In genomic region chr13:92130994-92131383, GRCm38 (mm10) we compare ENCODE assay signal across 9 mouse cellular contexts. TPM values are rescaled to one million over a fixed set of nuclear protein-coding genes. Genes with fewer than 3 reads are reported as not detected.
DNase-seq lines count a peak whose midpoint lies in the region; ATAC-seq and TF ChIP-seq lines count a peak whose summit lies in the region.
"Had no signal": no experiment of that assay in that cellular context is flagged by ENCODE, and none has a peak within 500 bp of the region (broad histone marks: within the 10 kb centered on the region; RNA-seq: fewer than 3 reads in every experiment).

No protein-coding gene starts in this region.

- TF ChIP-seq CTCF in heart, adult 2 months (IDR thresholded peaks at IDR 0.05): peak; percentile 7; the same call in 1 of the 2 replicates

- H3K4me2 ChIP-seq in forebrain, embryonic 16.5 days (ENCODE audit: low read length): peak overlapping the region; percentile 79
- peak overlapping the region; percentile 96 for H3K4me2 ChIP-seq in kidney, embryonic 16.5 days (replicated peaks; ENCODE audit: low read depth, low read length)
- peak overlapping the region; percentile 97 for H3K4me2 ChIP-seq in stomach, embryonic 15.5 days

- intact Hi-C loops in heart, adult 2 months (cut with DNase I): loop anchor here (2.0 kb wide), 1 partner anchor 20 kb away; no protein-coding TSS in a partner anchor

- no peak for TF ChIP-seq POLR2A in heart, adult 2 months (IDR thresholded peaks at IDR 0.05; ENCODE audit: insufficient read depth, low read depth, low read length)

- peak overlapping the region; percentile 82 for H3K27ac ChIP-seq in heart, adult 2 months
- H3K27ac ChIP-seq in forebrain, embryonic 16.5 days (ENCODE audit: low read length): no peak overlapping the region
- H3K27ac ChIP-seq in kidney, embryonic 16.5 days (ENCODE audit: low read length): no peak overlapping the region
- no peak overlapping the region for H3K27ac ChIP-seq in midbrain, embryonic 10.5 days (replicated peaks)
- no peak overlapping the region for H3K27ac ChIP-seq in stomach, embryonic 15.5 days

- DNase-seq in heart, adult 2 months: peak; percentile 26 to 50
- DNase-seq in heart, adult 9 months (ENCODE audit: low spot score in 2 of 2): no peak
- peak; percentile 19 for DNase-seq in adrenal gland, postnatal 10 days
- DNase-seq in midbrain, embryonic 10.5 days (ENCODE audit: low spot score): peak; percentile 39
- no peak for DNase-seq in ovary, postnatal 10 days (ENCODE audit: low spot score)

- H3K4me1 ChIP-seq in heart, adult 2 months (ENCODE audit: control insufficient read depth, insufficient read depth, low read length): peaks cover 1% of the 10 kb centered on the region
- H3K4me1 ChIP-seq in forebrain, embryonic 16.5 days (replicated peaks; ENCODE audit: control insufficient read depth, insufficient read depth, low read length): peaks cover 7% of the 10 kb centered on the region
- peaks cover 8% of the 10 kb centered on the region for H3K4me1 ChIP-seq in kidney, embryonic 16.5 days (ENCODE audit: insufficient read depth, low read length)
- H3K4me1 ChIP-seq in midbrain, embryonic 10.5 days: peaks cover 13% of the 10 kb centered on the region
- peaks cover 6% of the 10 kb centered on the region; the same call in 1 of the 2 replicates for H3K4me1 ChIP-seq in stomach, embryonic 15.5 days

- H3K4me3 ChIP-seq in heart, adult 2 months: peak overlapping the region; percentile 74
- H3K4me3 ChIP-seq in forebrain, embryonic 16.5 days (replicated peaks; ENCODE audit: low read length): peak overlapping the region; percentile 59
- peak overlapping the region; percentile 60 for H3K4me3 ChIP-seq in kidney, embryonic 16.5 days (ENCODE audit: low read length)
- H3K4me3 ChIP-seq in midbrain, embryonic 10.5 days: peak overlapping the region; percentile 68
- H3K4me3 ChIP-seq in stomach, embryonic 15.5 days (replicated peaks): peak overlapping the region; percentile 50

- peaks cover 4% of the 10 kb centered on the region; the same call in 1 of the 2 replicates for H3K27me3 ChIP-seq in heart, adult 2 months (ENCODE audit: control insufficient read depth, insufficient read depth, low read length)
- H3K27me3 ChIP-seq in forebrain, embryonic 16.5 days (replicated peaks; ENCODE audit: control insufficient read depth, insufficient read depth, low read length): peaks cover 5% of the 10 kb centered on the region; the same call in 1 of the 2 replicates
- peaks cover 28% of the 10 kb centered on the region for H3K27me3 ChIP-seq in kidney, embryonic 16.5 days (ENCODE audit: insufficient read depth, low read length)
- peaks cover 44% of the 10 kb centered on the region for H3K27me3 ChIP-seq in midbrain, embryonic 10.5 days (ENCODE audit: low read depth, poor library complexity, severe bottlenecking)
- peaks cover 13% of the 10 kb centered on the region for H3K27me3 ChIP-seq in stomach, embryonic 15.5 days (replicated peaks)

- H3K9me3 ChIP-seq in forebrain, embryonic 16.5 days (ENCODE audit: control insufficient read depth, low read length): no peaks in the 10 kb centered on the region
- H3K9me3 ChIP-seq in kidney, embryonic 16.5 days (ENCODE audit: low read length): no peaks in the 10 kb centered on the region
- H3K9me3 ChIP-seq in midbrain, embryonic 10.5 days (replicated peaks): no peaks in the 10 kb centered on the region
- H3K9me3 ChIP-seq in stomach, embryonic 15.5 days: no peaks in the 10 kb centered on the region

- peak overlapping the region; percentile 94 for H3K9ac ChIP-seq in heart, adult 2 months (ENCODE audit: low read depth, low read length)
- H3K9ac ChIP-seq in forebrain, embryonic 16.5 days (replicated peaks; ENCODE audit: low read depth, low read length): peak overlapping the region; percentile 63
- peak overlapping the region; percentile 57; the same call in 1 of the 2 replicates for H3K9ac ChIP-seq in kidney, embryonic 16.5 days (replicated peaks; ENCODE audit: low read length)
- H3K9ac ChIP-seq in stomach, embryonic 15.5 days: no peak overlapping the region

- ATAC-seq in forebrain, embryonic 16.5 days: peak; percentile 51
- peak; percentile 43 for ATAC-seq in kidney, embryonic 16.5 days (ENCODE audit: low FRiP score, low TSS enrichment)
- peak; percentile 28; the same call in 1 of the 2 replicates for ATAC-seq in stomach, embryonic 15.5 days (ENCODE audit: insufficient read depth, low FRiP score, low read depth)

- H3K36me3 ChIP-seq in heart, adult 2 months (ENCODE audit: control insufficient read depth, insufficient read depth, low read length): no peaks in the 10 kb centered on the region
- no peaks in the 10 kb centered on the region for H3K36me3 ChIP-seq in forebrain, embryonic 16.5 days (ENCODE audit: control insufficient read depth, insufficient read depth)
- no peaks in the 10 kb centered on the region for H3K36me3 ChIP-seq in kidney, embryonic 16.5 days (ENCODE audit: insufficient read depth, low read length)
- no peaks in the 10 kb centered on the region for H3K36me3 ChIP-seq in midbrain, embryonic 10.5 days
- H3K36me3 ChIP-seq in stomach, embryonic 15.5 days: no peaks in the 10 kb centered on the region
- H3K36me3 ChIP-seq: G1E had no signal

- 10% methylated on average over 22 of the region's 22 CpGs for WGBS in heart, adult 2 months
- 11% methylated on average over 22 of the region's 22 CpGs for WGBS in forebrain, embryonic 16.5 days
- 10% methylated on average over 22 of the region's 22 CpGs for WGBS in kidney, embryonic 16.5 days
- WGBS in midbrain, embryonic 10.5 days: 13% methylated on average over 22 of the region's 22 CpGs
- 12% methylated on average over 22 of the region's 22 CpGs for WGBS in stomach, embryonic 15.5 days

- peaks cover 2% of the 10 kb centered on the region; the same call in 1 of the 2 replicates for H3K79me2 ChIP-seq in heart, adult 2 months (replicated peaks; ENCODE audit: control insufficient read depth, insufficient read depth, low read length)

- TF ChIP-seq EP300 in heart, adult 2 months (IDR thresholded peaks at IDR 0.05; ENCODE audit: insufficient read depth, low read depth, low read length): no peak

RNA-seq across cellular contexts. Expression of gene Rasgrf2, which starts 0.5 kb away (rescaled TPM):
- 10 to 100 TPM; 10.2 to 11.5 TPM for total RNA-seq in heart, adult 2 months (2021)
- 6.4 and 7.6 TPM in 2 replicates for polyA plus RNA-seq in heart, adult 2 months (2012; rRNA removed)
- 1 to 10 TPM; 2.2 to 2.6 TPM for total RNA-seq in adrenal gland, postnatal 10 days (2021)
- 2.1 and 4.0 TPM in 2 replicates for polyA plus RNA-seq in forebrain, embryonic 16.5 days (2015; fragmentation: Nextera tagmentation; extraction: Ambion mirVana)
- polyA plus RNA-seq in kidney, embryonic 16.5 days (2015; fragmentation: Nextera tagmentation; extraction: Ambion mirVana): 1.0 and 2.5 TPM in 2 replicates
- polyA plus RNA-seq in midbrain, embryonic 10.5 days (2016; fragmentation: Nextera tagmentation; extraction: Ambion mirVana): not detected in 2 replicates
- 0.71 and 1.2 TPM in 2 replicates for polyA plus RNA-seq in stomach, embryonic 15.5 days (2015; fragmentation: Nextera tagmentation; extraction: Ambion mirVana)
- polyA plus RNA-seq: G1E had no signal

Comparison
In these comparisons a context has a peak if more than half of its experiments do, and no peak if none do; other contexts are left out.
1. DNase-seq: peak in heart, adult 2 months (2 of 2), adrenal gland, postnatal 10 days (single experiment) and midbrain, embryonic 10.5 days (single experiment); none in heart, adult 9 months (0 of 2) and ovary, postnatal 10 days (single experiment).
2. Peak in every context shown above with its lines, with median percentiles within 50 percentile points of each other: H3K4me3 ChIP-seq, ATAC-seq and H3K4me2 ChIP-seq.